Mouse (Mus musculus): Measurements from ENCODE around the gene Ppp1r11. TPM values are rescaled to one million over a fixed set of nuclear protein-coding genes. Genes with fewer than 3 reads are reported as not detected.
A peak's percentile ranks its signal among the peaks of the same experiment; 100 is the strongest.

Gene Ppp1r11
- polyA plus RNA-seq, 1 experiment from 2014 or later: 78.0 TPM

DNA sequence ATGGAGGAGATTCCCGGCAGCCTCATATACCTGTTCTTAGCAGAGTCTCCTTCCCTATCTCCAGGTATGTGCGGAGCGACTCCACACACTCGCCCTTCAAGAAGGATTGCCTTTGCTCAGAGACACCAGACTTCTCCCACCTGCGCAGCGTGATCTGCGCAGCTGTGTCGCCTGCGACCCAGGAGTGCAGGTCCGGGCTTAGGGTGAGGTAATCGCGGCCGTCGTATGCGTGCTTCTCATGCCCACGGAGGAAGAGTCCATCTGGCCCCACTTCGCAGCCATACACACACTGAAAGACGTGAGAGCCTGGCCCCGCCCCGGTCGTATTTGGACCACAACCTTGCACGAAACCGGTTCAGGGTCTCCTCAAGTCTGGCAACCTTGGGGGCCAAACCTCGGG, 36.9 kb upstream of the Ppp1r11 start:
- ATAC-seq (ENCODE audit: extremely low read depth, insufficient number of reproducible peaks, low FRiP score, low TSS enrichment): no peak
- no peak overlapping the region for H3K27ac ChIP-seq (replicated peaks)
- no peaks in the 10 kb centered on the region for H3K36me3 ChIP-seq
- H3K9me3 ChIP-seq: no peaks in the 10 kb centered on the region
- peak overlapping the region; percentile 41 for H3K4me3 ChIP-seq
- H3K4me1 ChIP-seq: peaks cover 6% of the 10 kb centered on the region; the same call in 1 of the 2 replicates
- peak overlapping the region; percentile 4; the same call in 1 of the 2 replicates for H3K9ac ChIP-seq
- peaks cover 43% of the 10 kb centered on the region for H3K27me3 ChIP-seq (replicated peaks)
- peak overlapping the region; percentile 65 for H3K4me2 ChIP-seq
- 5% methylated on average over 24 of the region's 24 CpGs for WGBS

DNA sequence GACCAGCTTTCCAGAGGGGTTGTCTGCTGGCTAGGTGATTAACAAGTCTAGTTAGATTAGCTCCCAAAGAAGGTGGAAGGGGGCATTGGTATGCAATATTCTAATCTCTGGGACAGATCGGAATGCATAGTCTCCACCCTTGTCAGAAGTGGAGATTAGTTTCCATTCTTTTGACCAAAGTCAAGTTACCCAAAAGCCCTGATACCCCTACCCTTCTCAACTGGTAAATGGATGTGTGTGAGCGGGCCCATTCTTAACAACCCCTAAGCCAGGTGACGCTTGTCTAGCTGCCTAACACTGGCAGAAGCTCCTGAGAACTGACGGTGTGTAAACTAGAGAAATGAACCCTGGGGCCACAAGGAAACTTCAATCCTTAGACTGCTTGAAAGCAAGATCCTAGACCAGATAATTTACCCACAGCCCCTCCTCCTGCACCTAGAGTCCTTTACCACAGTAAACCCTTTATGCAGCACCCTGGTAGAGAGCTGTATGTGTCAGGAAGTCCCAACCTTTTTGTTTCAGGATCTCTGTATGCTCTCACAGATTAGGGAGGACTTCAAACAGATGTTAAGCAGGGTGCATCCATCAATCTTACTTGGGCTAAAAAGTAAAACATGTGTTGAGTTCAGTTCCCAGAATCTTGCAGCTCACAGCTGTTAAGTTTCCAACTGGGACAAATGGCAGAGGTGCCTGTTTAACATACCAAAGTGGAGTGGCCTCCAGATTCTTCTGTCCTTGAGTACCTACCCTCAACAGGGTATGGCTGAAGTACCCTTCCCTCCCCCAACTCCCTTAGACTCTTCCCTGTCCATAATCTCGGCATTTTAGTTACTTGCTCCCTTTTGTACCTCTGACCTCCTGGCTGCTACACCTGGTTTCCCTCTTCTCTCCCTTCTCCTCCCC, 31.0 kb upstream of the Ppp1r11 start:
- Histone ChIP-seq H3K36me3 (no peaks in the 10 kb centered on the region), H3K27ac (replicated peaks) (no peak overlapping the region), H3K9me3 (no peaks in the 10 kb centered on the region), H3K4me1 (peaks cover 16% of the 10 kb centered on the region), H3K4me3 (no peak overlapping the region), H3K4me2 (no peak overlapping the region), H3K9ac (no peak overlapping the region), H3K27me3 (replicated peaks) (peaks cover 26% of the 10 kb centered on the region)
- 37% methylated on average over 5 of the region's 5 CpGs for WGBS
- no peak for ATAC-seq (ENCODE audit: extremely low read depth, insufficient number of reproducible peaks, low FRiP score, low TSS enrichment)

DNA sequence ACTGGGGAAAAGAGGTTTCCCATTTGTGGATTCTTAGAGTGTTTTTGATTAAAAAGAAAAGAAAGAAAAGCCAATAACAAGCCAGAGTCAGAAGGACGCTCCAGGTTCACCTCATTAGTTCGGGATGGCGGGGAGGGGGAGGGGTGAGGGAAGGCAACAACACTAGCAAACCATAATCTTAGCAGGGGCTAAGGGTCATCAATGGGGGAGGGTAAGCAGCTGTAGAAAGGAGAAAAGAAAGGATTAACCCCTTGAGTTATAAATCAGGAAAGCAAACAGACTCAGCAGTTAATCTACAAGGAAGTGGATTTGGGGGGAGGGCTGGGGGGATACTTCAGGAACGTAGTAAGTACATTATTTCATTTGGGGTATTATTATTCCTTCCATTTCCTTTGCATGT, 30.3 kb upstream of the Ppp1r11 start:
- H3K27me3 ChIP-seq (replicated peaks): peaks cover 20% of the 10 kb centered on the region
- peaks cover 16% of the 10 kb centered on the region for H3K4me1 ChIP-seq
- peak overlapping the region; percentile 63; the same call in 1 of the 2 replicates for H3K9ac ChIP-seq
- ATAC-seq (ENCODE audit: extremely low read depth, insufficient number of reproducible peaks, low FRiP score, low TSS enrichment): no peak
- H3K4me3 ChIP-seq: peak overlapping the region; percentile 44
- H3K27ac ChIP-seq (replicated peaks): no peak overlapping the region
- peak overlapping the region; percentile 71 for H3K4me2 ChIP-seq
- 4% methylated on average over 4 of the region's 4 CpGs for WGBS
- H3K36me3 ChIP-seq: no peaks in the 10 kb centered on the region
- no peaks in the 10 kb centered on the region for H3K9me3 ChIP-seq

DNA sequence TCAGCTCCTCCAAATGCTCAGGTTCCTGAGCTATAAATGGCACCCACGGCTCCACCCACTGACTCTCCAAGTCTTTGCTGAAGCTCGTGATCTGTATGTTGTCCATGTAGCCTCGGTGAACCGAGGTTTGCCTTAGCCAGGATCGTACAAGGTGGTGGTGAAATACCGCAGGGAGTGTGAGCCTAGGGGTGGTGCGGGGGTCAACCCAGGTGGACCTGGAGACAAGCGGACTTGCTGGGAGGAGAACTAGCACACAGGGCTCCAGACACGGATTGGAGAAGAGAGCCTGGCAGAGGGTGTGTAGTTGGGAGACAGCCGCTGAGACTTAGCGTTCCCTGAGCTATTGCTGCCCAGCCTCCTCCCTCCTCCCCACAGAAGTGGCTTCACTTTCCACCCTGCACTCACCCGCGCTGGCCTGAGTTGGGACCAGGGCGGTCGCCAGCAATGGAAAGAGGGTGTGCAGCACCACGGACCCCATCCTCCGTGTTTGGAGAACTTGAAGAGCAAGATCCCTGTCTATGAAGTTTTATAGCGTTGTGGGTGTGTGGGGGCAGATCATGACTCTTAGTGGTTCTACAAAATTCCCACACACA, 29.8 kb upstream of the Ppp1r11 start, which contains the start of gene 2410137M14Rik:
TSS of gene 2410137M14Rik (minus strand) at position 17 of the 593 bp plus-strand sequence.
- Histone ChIP-seq H3K9ac (peak within 1 kb of the TSS; percentile 63), H3K36me3 (no peaks in the 10 kb centered on the region), H3K27me3 (replicated peaks) (peaks cover 15% of the 10 kb centered on the region), H3K4me3 (peak within 1 kb of the TSS; percentile 44), H3K27ac (replicated peaks) (no peak within 1 kb of the TSS), H3K9me3 (no peaks in the 10 kb centered on the region), H3K4me1 (peaks cover 16% of the 10 kb centered on the region), H3K4me2 (peak within 1 kb of the TSS; percentile 71)
- WGBS: 6% methylated on average over 18 of the region's 18 CpGs
- ATAC-seq (ENCODE audit: extremely low read depth, insufficient number of reproducible peaks, low FRiP score, low TSS enrichment): no peak

DNA sequence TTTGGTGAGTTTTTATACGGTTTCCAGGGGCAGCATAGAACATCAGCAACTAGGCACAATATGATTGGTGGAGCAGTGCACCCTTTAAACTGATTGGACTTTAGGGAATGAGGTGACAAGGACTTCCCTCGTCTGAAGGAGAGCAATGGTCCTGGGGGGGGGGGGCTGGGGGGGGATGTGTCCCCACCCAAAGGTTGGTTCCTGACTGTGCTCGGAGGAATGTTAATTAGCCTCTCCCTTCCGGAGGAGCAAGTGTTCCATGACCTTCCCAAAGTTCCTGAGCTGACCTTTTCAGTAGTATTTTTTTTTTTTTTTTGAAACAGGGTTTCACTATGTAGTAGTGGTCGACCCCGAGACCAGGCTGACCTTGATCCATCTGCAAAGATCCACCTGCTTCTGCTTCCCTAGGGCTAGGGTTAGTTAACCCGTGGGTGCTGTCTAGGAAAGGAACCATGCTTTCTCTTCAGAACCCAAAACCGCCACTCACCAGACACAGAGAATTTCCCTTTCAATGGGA, 21.8 kb upstream of the Ppp1r11 start:
- no peak overlapping the region for H3K27ac ChIP-seq (replicated peaks)
- no peak for ATAC-seq (ENCODE audit: extremely low read depth, insufficient number of reproducible peaks, low FRiP score, low TSS enrichment)
- no peak overlapping the region for H3K4me3 ChIP-seq
- no peaks in the 10 kb centered on the region for H3K27me3 ChIP-seq (replicated peaks)
- no peak overlapping the region for H3K9ac ChIP-seq
- H3K4me2 ChIP-seq: no peak overlapping the region
- H3K9me3 ChIP-seq: no peaks in the 10 kb centered on the region
- no peaks in the 10 kb centered on the region for H3K36me3 ChIP-seq
- H3K4me1 ChIP-seq: no peaks in the 10 kb centered on the region
- 65% methylated on average over 8 of the region's 8 CpGs for WGBS

DNA sequence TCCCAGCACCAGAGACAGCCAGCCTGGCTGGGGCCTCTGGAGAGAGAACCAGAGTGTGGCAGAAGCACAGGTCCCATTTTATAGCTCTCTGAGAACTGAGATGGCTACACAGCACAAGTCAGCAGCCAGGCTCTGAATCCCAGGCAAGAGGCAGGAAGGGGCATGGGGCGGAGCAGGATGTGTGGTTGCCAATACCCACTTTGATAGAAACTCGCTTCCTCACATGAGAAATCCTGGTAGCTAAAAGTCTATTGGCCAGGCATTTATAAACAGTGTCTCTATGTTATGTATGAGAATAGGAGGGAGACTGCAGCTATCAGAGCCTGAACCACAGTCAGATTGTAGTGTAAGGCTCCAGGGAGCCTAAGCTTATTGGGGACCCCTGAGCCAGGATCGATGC, 21.2 kb upstream of the Ppp1r11 start:
- H3K9me3 ChIP-seq: no peaks in the 10 kb centered on the region
- no peak overlapping the region for H3K4me2 ChIP-seq
- H3K27ac ChIP-seq (replicated peaks): no peak overlapping the region
- 70% methylated on average over 3 of the region's 3 CpGs for WGBS
- no peaks in the 10 kb centered on the region for H3K36me3 ChIP-seq
- ATAC-seq (ENCODE audit: extremely low read depth, insufficient number of reproducible peaks, low FRiP score, low TSS enrichment): no peak
- no peak overlapping the region for H3K9ac ChIP-seq
- H3K4me3 ChIP-seq: no peak overlapping the region
- H3K27me3 ChIP-seq (replicated peaks): no peaks in the 10 kb centered on the region
- no peaks in the 10 kb centered on the region for H3K4me1 ChIP-seq

DNA sequence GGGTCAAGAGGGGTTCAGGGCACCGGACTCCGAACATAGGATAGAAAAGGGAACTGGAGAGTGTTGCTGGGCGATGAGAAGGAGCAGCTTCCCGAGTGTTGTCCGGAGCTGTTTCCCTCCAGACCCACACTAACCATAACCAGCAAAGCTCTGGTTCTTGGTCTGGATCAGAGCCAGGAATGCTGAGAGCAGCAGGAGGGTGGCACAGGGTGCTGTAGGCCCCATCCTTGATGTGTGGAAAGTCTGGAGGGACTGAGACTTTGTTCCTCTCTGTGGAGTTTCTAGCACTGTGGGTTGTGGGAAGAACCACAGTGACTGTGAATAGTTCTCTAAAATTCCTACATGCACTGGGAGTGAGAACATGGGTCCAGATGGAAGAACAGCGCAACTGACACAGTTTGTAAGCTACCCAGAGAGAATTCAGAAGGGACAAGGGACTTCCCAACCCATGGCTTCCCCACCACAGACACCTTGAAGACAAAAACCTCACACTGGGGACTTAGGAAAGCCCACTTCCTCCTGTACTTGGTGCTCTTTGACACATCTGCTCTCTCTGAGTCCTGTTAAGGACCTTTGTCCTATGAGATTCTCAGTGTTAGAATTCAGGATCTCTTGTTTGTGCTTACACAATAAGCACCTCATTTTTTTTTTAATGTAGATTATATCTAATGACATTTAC, 19.8 kb upstream of the Ppp1r11 start:
- no peak overlapping the region for H3K4me2 ChIP-seq
- ATAC-seq (ENCODE audit: extremely low read depth, insufficient number of reproducible peaks, low FRiP score, low TSS enrichment): no peak
- no peaks in the 10 kb centered on the region for H3K9me3 ChIP-seq
- no peak overlapping the region for H3K4me3 ChIP-seq
- WGBS: 82% methylated on average over 6 of the region's 6 CpGs
- no peaks in the 10 kb centered on the region for H3K27me3 ChIP-seq (replicated peaks)
- no peaks in the 10 kb centered on the region for H3K36me3 ChIP-seq
- no peak overlapping the region for H3K27ac ChIP-seq (replicated peaks)
- no peak overlapping the region for H3K9ac ChIP-seq
- H3K4me1 ChIP-seq: no peaks in the 10 kb centered on the region

DNA sequence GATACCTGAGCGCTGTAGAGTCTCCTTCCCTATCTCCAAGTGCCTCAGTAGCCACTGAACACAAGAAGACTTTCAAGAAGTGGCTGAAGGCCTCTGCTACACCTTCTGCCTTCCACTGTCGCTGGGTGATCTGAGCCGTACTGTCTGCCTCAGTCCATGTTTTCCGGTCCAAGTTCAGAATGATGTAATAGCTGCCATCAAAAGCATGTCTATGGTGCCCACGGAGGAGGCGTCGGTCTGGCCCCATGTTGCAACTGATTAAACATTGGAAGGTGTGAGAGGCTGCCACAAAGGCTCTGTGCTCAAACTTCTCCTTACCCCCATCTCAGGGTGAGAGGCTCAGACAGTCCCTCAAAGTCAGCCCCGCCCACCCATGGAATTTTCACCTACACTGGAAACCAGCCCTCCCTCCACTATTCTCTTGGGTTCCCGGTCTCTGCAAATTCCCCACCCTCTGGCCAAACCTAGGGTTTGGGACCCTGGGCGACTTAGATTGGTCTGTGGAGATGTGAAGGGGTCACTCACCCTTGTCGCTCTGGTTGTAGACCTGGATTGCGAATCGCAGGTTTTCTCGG, 18.9 kb upstream of the Ppp1r11 start:
- Histone ChIP-seq H3K27me3 (replicated peaks) (no peaks in the 10 kb centered on the region), H3K9ac (no peak overlapping the region), H3K4me1 (no peaks in the 10 kb centered on the region), H3K9me3 (no peaks in the 10 kb centered on the region), H3K4me3 (no peak overlapping the region), H3K36me3 (no peaks in the 10 kb centered on the region; the same call in 1 of the 2 replicates), H3K27ac (replicated peaks) (no peak overlapping the region), H3K4me2 (no peak overlapping the region)
- 76% methylated on average over 14 of the region's 14 CpGs for WGBS
- no peak for ATAC-seq (ENCODE audit: extremely low read depth, insufficient number of reproducible peaks, low FRiP score, low TSS enrichment)

DNA sequence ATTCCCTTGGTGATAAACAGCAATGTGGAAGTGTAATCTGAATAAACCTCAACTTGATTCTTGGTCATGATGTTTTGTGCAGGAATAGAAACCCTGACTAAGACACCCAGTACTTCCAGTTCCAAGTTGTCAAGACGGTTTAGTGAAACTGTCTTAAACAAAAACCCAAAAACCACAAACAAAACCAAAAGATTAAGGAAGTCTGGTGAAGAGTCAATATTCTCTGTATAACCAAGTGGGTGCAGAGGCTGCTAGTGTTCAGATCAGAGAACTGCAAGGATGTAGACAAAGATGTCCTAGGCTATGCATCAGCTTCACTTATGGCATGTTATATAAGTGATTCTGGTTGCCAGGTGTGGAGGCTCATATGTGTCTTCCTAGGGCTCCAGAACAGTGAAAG, 15.3 kb upstream of the Ppp1r11 start:
- Histone ChIP-seq H3K36me3 (peaks cover 3% of the 10 kb centered on the region), H3K9ac (no peak overlapping the region), H3K9me3 (no peaks in the 10 kb centered on the region), H3K27me3 (replicated peaks) (no peaks in the 10 kb centered on the region), H3K4me2 (no peak overlapping the region), H3K4me3 (no peak overlapping the region), H3K4me1 (no peaks in the 10 kb centered on the region), H3K27ac (replicated peaks) (no peak overlapping the region)
- no peak for ATAC-seq (ENCODE audit: extremely low read depth, insufficient number of reproducible peaks, low FRiP score, low TSS enrichment)
- 59% methylated on average over 1 of the region's 1 CpGs for WGBS

DNA sequence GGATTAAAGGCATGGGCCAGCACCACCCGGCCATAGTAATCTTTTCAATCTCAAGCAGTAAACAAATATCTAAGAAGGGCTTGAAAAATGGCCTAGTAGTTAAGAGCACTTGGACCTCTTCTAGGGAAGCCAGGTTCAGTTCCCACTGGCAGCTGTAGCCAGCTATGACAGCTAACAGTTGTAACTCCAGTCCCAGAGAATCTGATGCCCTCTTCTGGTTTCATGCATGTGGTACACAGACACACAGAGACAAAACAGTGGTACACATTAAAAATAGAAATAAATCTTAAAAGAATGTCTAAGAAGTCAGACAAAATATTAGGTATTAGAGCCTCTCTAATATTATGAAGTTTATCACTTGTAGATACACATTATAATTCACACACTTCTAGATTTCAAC, 9.6 kb upstream of the Ppp1r11 start:
- ATAC-seq (ENCODE audit: extremely low read depth, insufficient number of reproducible peaks, low FRiP score, low TSS enrichment): no peak
- no peaks in the 10 kb centered on the region for H3K9me3 ChIP-seq

DNA sequence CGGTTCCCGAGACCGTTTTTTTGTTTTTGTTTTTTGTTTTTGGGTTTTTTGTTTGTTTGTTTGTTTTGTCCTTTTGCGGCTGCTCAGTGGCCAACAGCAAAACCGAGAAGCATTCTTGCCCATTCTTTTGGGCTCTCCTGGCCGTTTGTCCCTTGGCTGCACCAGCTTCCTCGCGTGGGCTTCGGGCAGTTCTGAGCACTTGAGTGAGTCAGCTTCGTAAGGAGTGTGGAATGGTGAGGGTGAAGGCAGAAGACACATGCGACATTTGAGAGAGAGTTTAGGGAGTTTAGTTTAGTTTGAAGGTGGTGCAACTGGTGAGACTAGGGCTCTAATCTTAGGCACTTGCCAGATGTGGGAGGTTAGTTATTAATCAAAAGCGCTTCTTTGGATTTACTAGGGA, 7.3 kb upstream of the Ppp1r11 start:
- H3K4me1 ChIP-seq: peaks cover 17% of the 10 kb centered on the region
- peak overlapping the region; percentile 90 for H3K4me2 ChIP-seq
- no peak for ATAC-seq (ENCODE audit: extremely low read depth, insufficient number of reproducible peaks, low FRiP score, low TSS enrichment)
- peaks cover 26% of the 10 kb centered on the region for H3K36me3 ChIP-seq
- H3K9ac ChIP-seq: peak overlapping the region; percentile 89
- H3K4me3 ChIP-seq: peak overlapping the region; percentile 82
- WGBS: 12% methylated on average over 12 of the region's 12 CpGs
- no peaks in the 10 kb centered on the region for H3K9me3 ChIP-seq
- peak overlapping the region; percentile 86 for H3K27ac ChIP-seq (replicated peaks)
- no peaks in the 10 kb centered on the region for H3K27me3 ChIP-seq (replicated peaks)

More for the DNA sequence above, 9.6 kb upstream of the Ppp1r11 start:
- no peaks in the 10 kb centered on the region for H3K27me3 ChIP-seq (replicated peaks)
- H3K4me2 ChIP-seq: no peak overlapping the region
- no peak overlapping the region for H3K4me3 ChIP-seq
- no peak overlapping the region for H3K27ac ChIP-seq (replicated peaks)
- no peak overlapping the region for H3K9ac ChIP-seq
- peaks cover 12% of the 10 kb centered on the region for H3K36me3 ChIP-seq
- WGBS: 54% methylated on average over 1 of the region's 1 CpGs
- H3K4me1 ChIP-seq: peaks cover 17% of the 10 kb centered on the region
